Mouse (Mus musculus): ENCODE results near the gene Ckmt2.

- no peak for TF ChIP-seq POLR2A (IDR thresholded peaks at IDR 0.05; ENCODE audit: low read depth, low read length)
- no peak for TF ChIP-seq CTCF (IDR thresholded peaks at IDR 0.05; ENCODE audit: borderline replicate concordance, insufficient read depth, low read length)
These were observed 16.4 kb upstream of the Ckmt2 start for GRCm38 (mm10) chr13:91893132-91893531.

Measured in embryonic fibroblast, embryonic 13.5 days (primary cell).